In the genomic region with DNA sequence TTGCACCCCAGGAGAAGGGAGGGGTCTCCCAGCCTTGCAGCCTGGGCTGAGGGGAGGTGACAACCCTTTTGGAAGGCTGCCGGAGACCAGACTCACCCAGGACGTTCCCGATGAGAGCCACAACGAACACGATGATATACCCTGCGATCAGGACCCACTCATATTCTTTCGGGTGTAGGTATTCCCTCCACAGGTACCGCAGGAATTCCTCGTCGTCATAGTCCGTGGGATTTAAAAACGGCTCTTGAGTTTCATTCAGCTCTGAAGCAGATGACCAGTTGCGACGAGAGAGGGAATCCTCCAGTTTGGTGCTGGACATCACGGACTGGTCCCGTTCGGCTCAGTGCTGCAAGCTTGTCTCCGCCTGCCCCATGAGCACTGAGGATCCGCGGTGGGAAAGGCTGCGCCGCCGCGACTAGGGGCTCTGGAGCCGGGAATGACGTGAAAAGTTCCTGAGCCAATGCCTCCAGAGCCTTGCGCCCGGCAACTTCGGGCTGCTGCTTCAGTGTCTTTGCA, we compare ENCODE assay signal across 8 mouse cellular contexts. TPM values are rescaled to one million over a fixed set of nuclear protein-coding genes. Genes with fewer than 3 reads are reported as not detected.
DNase-seq lines count a peak whose midpoint lies in the region; ATAC-seq and TF ChIP-seq lines count a peak whose summit lies in the region.

No protein-coding gene starts in this region.

- H3K9me3 ChIP-seq in forebrain, embryonic 14.5 days (replicated peaks; ENCODE audit: control insufficient read depth, low read length): no peaks in the 10 kb centered on the region
- no peaks in the 10 kb centered on the region for H3K9me3 ChIP-seq in midbrain, embryonic 10.5 days (replicated peaks)
- no peaks in the 10 kb centered on the region for H3K9me3 ChIP-seq in stomach, postnatal 0 days (ENCODE audit: control insufficient read depth, low read length)

- H3K4me3 ChIP-seq in forebrain, embryonic 14.5 days (ENCODE audit: low read depth, low read length): peak overlapping the region; percentile 42
- peak overlapping the region; percentile 58 for H3K4me3 ChIP-seq in midbrain, embryonic 10.5 days
- H3K4me3 ChIP-seq in stomach, postnatal 0 days (ENCODE audit: low read depth, low read length): peak overlapping the region; percentile 39

- no peaks in the 10 kb centered on the region for H3K36me3 ChIP-seq in forebrain, embryonic 14.5 days (ENCODE audit: control insufficient read depth, insufficient read depth, low read length)
- H3K36me3 ChIP-seq in midbrain, embryonic 10.5 days: no peaks in the 10 kb centered on the region
- no peaks in the 10 kb centered on the region for H3K36me3 ChIP-seq in stomach, postnatal 0 days (ENCODE audit: control insufficient read depth, insufficient read depth, low read length)

- no peak for TF ChIP-seq POLR2A in brain, embryonic 14.5 days (IDR thresholded peaks at IDR 0.05; ENCODE audit: borderline replicate concordance, extremely low read depth, insufficient read depth, insufficient read length, poor library complexity, severe bottlenecking)

- peaks cover 4% of the 10 kb centered on the region; the same call in 1 of the 2 replicates for H3K4me1 ChIP-seq in forebrain, embryonic 14.5 days (ENCODE audit: control insufficient read depth, insufficient read depth, low read length)
- H3K4me1 ChIP-seq in midbrain, embryonic 10.5 days: peaks cover 14% of the 10 kb centered on the region
- no peaks in the 10 kb centered on the region for H3K4me1 ChIP-seq in stomach, postnatal 0 days (replicated peaks; ENCODE audit: control insufficient read depth, insufficient read depth)

- TF ChIP-seq EP300 in stomach, postnatal 0 days (optimal IDR thresholded peaks at IDR 0.05): no peak

- H3K9ac ChIP-seq in forebrain, embryonic 14.5 days (ENCODE audit: low read length): peak overlapping the region; percentile 60
- peak overlapping the region; percentile 27 for H3K9ac ChIP-seq in stomach, postnatal 0 days (ENCODE audit: low read length)

- H3K27ac ChIP-seq in forebrain, embryonic 14.5 days (ENCODE audit: low read depth, low read length): no peak overlapping the region
- peak overlapping the region; percentile 5; the same call in 1 of the 2 replicates for H3K27ac ChIP-seq in midbrain, embryonic 10.5 days (replicated peaks)
- H3K27ac ChIP-seq in stomach, postnatal 0 days (replicated peaks): no peak overlapping the region

- H3K27me3 ChIP-seq in forebrain, embryonic 14.5 days (replicated peaks; ENCODE audit: control insufficient read depth, insufficient read depth, low read length): no peaks in the 10 kb centered on the region; the same call in 1 of the 2 replicates
- H3K27me3 ChIP-seq in midbrain, embryonic 10.5 days (ENCODE audit: low read depth, poor library complexity, severe bottlenecking): peaks cover 38% of the 10 kb centered on the region
- H3K27me3 ChIP-seq in stomach, postnatal 0 days (ENCODE audit: control insufficient read depth, insufficient read depth, low read length): no peaks in the 10 kb centered on the region

- peak; percentile 86 for ATAC-seq in forebrain, embryonic 14.5 days
- no peak for ATAC-seq in stomach, postnatal 0 days (ENCODE audit: low FRiP score, low TSS enrichment)

- peak; percentile 9 for DNase-seq in kidney, postnatal 14 days
- no peak for DNase-seq in kidney, adult 8-10 months
- DNase-seq in brain, embryonic 14.5 days (ENCODE audit: low read depth): peak; percentile 82
- peak; percentile 78 for DNase-seq in forebrain, embryonic 14.5 days (ENCODE audit: low spot score)
- peak; percentile 34 to 41 for DNase-seq in layer of hippocampus, postnatal 10 days (ENCODE audit: low spot score in 2 of 2)
- peak; percentile 61 for DNase-seq in midbrain, embryonic 10.5 days (ENCODE audit: low spot score)
- DNase-seq in stomach, postnatal 0 days (ENCODE audit: low spot score): peak; percentile 28
- no peak for DNase-seq in urinary bladder, postnatal 10 days (ENCODE audit: low spot score)

- no peak for TF ChIP-seq CTCF in brain, embryonic 14.5 days (IDR thresholded peaks at IDR 0.05; ENCODE audit: borderline replicate concordance, extremely low read depth, insufficient read depth, insufficient read length)
- no peak for TF ChIP-seq CTCF in stomach, postnatal 0 days (IDR thresholded peaks at IDR 0.05; ENCODE audit: low read depth)

- H3K4me2 ChIP-seq in forebrain, embryonic 14.5 days (ENCODE audit: low read length): peak overlapping the region; percentile 83
- peak overlapping the region; percentile 77 for H3K4me2 ChIP-seq in stomach, postnatal 0 days (replicated peaks; ENCODE audit: low read depth)

- under 1% methylated on average over 29 of the region's 29 CpGs for WGBS in forebrain, embryonic 14.5 days
- WGBS in midbrain, embryonic 10.5 days: under 1% methylated on average over 29 of the region's 29 CpGs
- WGBS in stomach, postnatal 0 days: under 1% methylated on average over 29 of the region's 29 CpGs

RNA-seq across cellular contexts. Expression of a gene that starts 0.4 kb away (rescaled TPM):
- 2.1 and 3.4 TPM in 2 replicates for polyA plus RNA-seq in brain, embryonic 14.5 days (2012; rRNA removed)
- 2.2 and 3.4 TPM in 2 replicates for polyA plus RNA-seq in forebrain, embryonic 14.5 days (2014; fragmentation: Nextera tagmentation; extraction: Ambion mirVana)
- 1 to 10 TPM; 5.8 to 6.5 TPM for total RNA-seq in layer of hippocampus, postnatal 10 days (2021)
- polyA plus RNA-seq in midbrain, embryonic 10.5 days (2016; fragmentation: Nextera tagmentation; extraction: Ambion mirVana): 0.30 and 0.51 TPM in 2 replicates
- polyA plus RNA-seq in stomach, postnatal 0 days (2015; fragmentation: Nextera tagmentation; extraction: Ambion mirVana): 0.04 and 0.08 TPM in 2 replicates

Comparison
In these comparisons a context has a peak if more than half of its experiments do, and no peak if none do; other contexts are left out.
1. DNase-seq: peak in kidney, postnatal 14 days (single experiment), brain, embryonic 14.5 days (single experiment), forebrain, embryonic 14.5 days (single experiment), layer of hippocampus, postnatal 10 days (2 of 2), midbrain, embryonic 10.5 days (single experiment) and stomach, postnatal 0 days (single experiment); none in kidney, adult 8-10 months (0 of 2) and urinary bladder, postnatal 10 days (single experiment).
2. Peak in every context shown above with its lines, with median percentiles within 50 percentile points of each other: H3K4me3 ChIP-seq.